Mouse (Mus musculus): ENCODE measurements at regions not wholly inside any gene's neighbourhood (a gene's known extent, or its start where the extent isn't known, plus 50 kb on each side); places are given as distances from the start of the nearest gene placed in this dataset.

DNA sequence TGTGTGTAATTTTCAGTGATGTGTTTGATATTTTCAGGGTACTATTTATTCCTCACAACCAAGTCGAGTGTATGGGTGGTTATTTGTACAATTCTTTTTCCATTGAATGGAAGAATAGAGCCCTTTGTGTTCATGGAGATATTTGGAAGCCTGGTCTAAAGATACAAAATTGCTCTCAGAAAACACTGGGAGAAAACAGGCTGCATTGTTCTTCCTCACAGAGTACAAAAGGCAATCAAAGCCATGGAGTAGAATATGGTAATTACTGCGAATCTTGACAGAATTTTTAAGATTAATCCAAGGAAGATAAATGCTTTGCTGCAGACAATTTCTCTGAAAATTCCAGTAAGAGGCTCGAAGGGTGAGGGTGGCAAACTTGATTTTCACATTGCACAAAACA is 54.7 kb upstream of the Gnai1 start:
- in situ Hi-C loops (cut with MboI, MseI), result no loop called here

All from T-helper 2 cell (primary cell).